Comparison of ENCODE assay signal across 18 mouse cellular contexts in the genomic region with DNA sequence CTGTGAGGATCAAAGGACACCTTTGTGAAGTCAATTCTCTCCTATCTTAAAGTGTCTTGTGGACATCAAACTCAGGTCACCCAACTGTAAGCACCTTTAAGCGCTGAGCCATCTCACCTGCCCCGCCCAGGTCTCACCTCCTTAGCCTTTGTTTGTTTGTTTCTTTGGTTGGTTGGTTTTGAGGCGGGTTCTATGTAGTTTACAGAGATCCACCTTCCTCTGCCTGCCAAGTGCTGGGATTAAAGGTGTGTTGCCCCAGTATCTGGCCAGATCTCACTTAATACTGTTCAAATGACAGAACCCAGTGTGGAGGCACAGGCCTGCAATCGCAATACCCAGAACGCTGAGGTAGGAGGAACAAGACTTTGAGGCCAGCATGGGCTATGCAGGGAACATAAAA. TPM values are rescaled to one million over a fixed set of nuclear protein-coding genes. Genes with fewer than 3 reads are reported as not detected.
DNase-seq lines count a peak whose midpoint lies in the region; TF ChIP-seq lines count a peak whose summit lies in the region.
"Had no signal": no experiment of that assay in that cellular context is flagged by ENCODE, and none has a peak within 500 bp of the region (broad histone marks: within the 10 kb centered on the region; RNA-seq: fewer than 3 reads in every experiment).

No protein-coding gene starts in this region.

- H3K27me3 ChIP-seq in heart, adult 2 months (ENCODE audit: control insufficient read depth, insufficient read depth, low read length) = no peaks in the 10 kb centered on the region
- no peaks in the 10 kb centered on the region for H3K27me3 ChIP-seq in thymus, adult 2 months (ENCODE audit: control insufficient read depth, insufficient read depth, low read length)
- no peaks in the 10 kb centered on the region for H3K27me3 ChIP-seq in small intestine, adult 2 months (ENCODE audit: control insufficient read depth, insufficient read depth, low read length)
- H3K27me3 ChIP-seq: CH12.LX; embryonic facial prominence, embryonic 15.5 days; heart, embryonic 13.5 days; hindbrain, embryonic 12.5 days had no signal

- WGBS in heart, adult 2 months = 94% methylated on average over 5 of the region's 5 CpGs
- 85% methylated on average over 5 of the region's 5 CpGs for WGBS in thymus, adult 2 months
- WGBS in small intestine, adult 2 months = 41% methylated on average over 5 of the region's 5 CpGs

- H3K36me3 ChIP-seq in heart, adult 2 months (ENCODE audit: control insufficient read depth, insufficient read depth, low read length) = no peaks in the 10 kb centered on the region
- H3K36me3 ChIP-seq in thymus, adult 2 months (ENCODE audit: control insufficient read depth, insufficient read depth, low read length) = no peaks in the 10 kb centered on the region
- H3K36me3 ChIP-seq in small intestine, adult 2 months (ENCODE audit: control insufficient read depth, insufficient read depth, low read length) = no peaks in the 10 kb centered on the region

- H3K79me2 ChIP-seq in heart, adult 2 months (replicated peaks; ENCODE audit: control insufficient read depth, insufficient read depth, low read length) = no peaks in the 10 kb centered on the region

- intact Hi-C loops in heart, adult 2 months (cut with DNase I) = no loop called here
- intact Hi-C loops in heart, postnatal 10 days (cut with DNase I) = no loop called here

- no peak for DNase-seq in heart, adult 2 months
- no peak for DNase-seq in heart, postnatal 10 days
- no peak for DNase-seq in layer of hippocampus, adult 2 months (ENCODE audit: low spot score in 2 of 2)
- DNase-seq in layer of hippocampus, postnatal 36 days = no peak
- no peak for DNase-seq in thymus, adult 2 months
- no peak for DNase-seq in thymus, postnatal 4 days
- no peak for DNase-seq in gastrocnemius, postnatal 25 days
- DNase-seq: adrenal gland, adult 8-10 months; embryo, embryonic 11 days; gastrocnemius, postnatal 10 days; heart, postnatal 4 days had no signal

- peaks cover 27% of the 10 kb centered on the region for H3K4me1 ChIP-seq in heart, adult 2 months (ENCODE audit: control insufficient read depth, insufficient read depth, low read length)
- H3K4me1 ChIP-seq in thymus, adult 2 months (replicated peaks; ENCODE audit: control insufficient read depth, insufficient read depth, low read length) = peaks cover 58% of the 10 kb centered on the region
- peaks cover 51% of the 10 kb centered on the region for H3K4me1 ChIP-seq in small intestine, adult 2 months (ENCODE audit: control insufficient read depth, insufficient read depth, insufficient read length, low read length)

- 0 out of 2 replicates have a peak overlapping the region, but pooled peaks have one; percentile 57 for H3K27ac ChIP-seq in heart, adult 2 months
- peak overlapping the region; percentile 73 for H3K27ac ChIP-seq in layer of hippocampus, adult 2 months
- H3K27ac ChIP-seq in thymus, adult 2 months (ENCODE audit: control insufficient read depth, insufficient read depth, low read length) = peak overlapping the region; percentile 81
- peak overlapping the region; percentile 94 for H3K27ac ChIP-seq in small intestine, adult 2 months (ENCODE audit: insufficient read depth, low read depth, low read length)
- H3K27ac ChIP-seq: embryonic facial prominence, embryonic 15.5 days; forebrain, embryonic 10.5 days; hindbrain, embryonic 12.5 days had no signal

- no peak for TF ChIP-seq EP300 in heart, adult 2 months (IDR thresholded peaks at IDR 0.05; ENCODE audit: insufficient read depth, low read depth, low read length)

- H3K4me3 ChIP-seq in heart, adult 2 months = no peak overlapping the region
- no peak overlapping the region for H3K4me3 ChIP-seq in layer of hippocampus, adult 2 months
- H3K4me3 ChIP-seq in thymus, adult 2 months (ENCODE audit: control insufficient read depth, insufficient read depth, low read length) = no peak overlapping the region
- H3K4me3 ChIP-seq in small intestine, adult 2 months (ENCODE audit: low read depth, low read length) = no peak overlapping the region
- H3K4me3 ChIP-seq: embryonic facial prominence, embryonic 15.5 days; erythroblast, embryonic 14.5 days; forebrain, embryonic 10.5 days; heart, embryonic 13.5 days; hindbrain, embryonic 12.5 days had no signal

- no peak for TF ChIP-seq CTCF in heart, adult 2 months (IDR thresholded peaks at IDR 0.05)
- TF ChIP-seq CTCF in layer of hippocampus, adult 2 months (conservative IDR thresholded peaks at IDR 0.05) = no peak
- no peak for TF ChIP-seq CTCF in thymus, adult 2 months (IDR thresholded peaks at IDR 0.05; ENCODE audit: borderline replicate concordance, control insufficient read depth, extremely low read depth, insufficient read depth, low read length, poor library complexity)
- no peak for TF ChIP-seq CTCF in small intestine, adult 2 months (IDR thresholded peaks at IDR 0.05; ENCODE audit: extremely low read depth, insufficient read length, insufficient replicate concordance, low read depth, low read length)

- no peak overlapping the region for H3K9ac ChIP-seq in heart, adult 2 months (ENCODE audit: low read depth, low read length)
- H3K9ac ChIP-seq: embryonic facial prominence, embryonic 15.5 days; heart, embryonic 13.5 days; hindbrain, embryonic 12.5 days had no signal

- no peak for TF ChIP-seq POLR2A in heart, adult 2 months (IDR thresholded peaks at IDR 0.05; ENCODE audit: insufficient read depth, low read depth, low read length)
- no peak for TF ChIP-seq POLR2A in thymus, adult 2 months (IDR thresholded peaks at IDR 0.05; ENCODE audit: control insufficient read depth, extremely low read depth, insufficient read depth, low read length, poor library complexity)
- TF ChIP-seq POLR2A in small intestine, adult 2 months (IDR thresholded peaks at IDR 0.05; ENCODE audit: low read depth, low read length) = no peak

RNA-seq across cellular contexts. Expression of a gene that starts 11.6 kb away (rescaled TPM):
- total RNA-seq in heart, adult 2 months (2021) = 10 to 100 TPM; 61.9 to 87.4 TPM
- polyA plus RNA-seq in heart, adult 2 months (2012; rRNA removed) = 44.5 and 55.4 TPM in 2 replicates
- 10 to 100 TPM; 68.7 to 77.1 TPM for total RNA-seq in heart, postnatal 10 days (2021)
- total RNA-seq in layer of hippocampus, adult 2 months (2021) = 10 to 100 TPM; 71.9 to 73.3 TPM
- 10 to 100 TPM; 90.8 to 93.6 TPM for total RNA-seq in layer of hippocampus, postnatal 36 days (2021)
- polyA plus RNA-seq in thymus, adult 2 months (2012; rRNA removed) = 78.1 and 82.0 TPM in 2 replicates
- polyA plus RNA-seq in small intestine, adult 2 months (2012; rRNA removed) = 13.6 and 29.6 TPM in 2 replicates
- total RNA-seq in gastrocnemius, postnatal 25 days (2021) = 10 to 100 TPM; 22.2 to 25.0 TPM
